Mouse (Mus musculus): ENCODE results near the gene Apc2. TPM values are rescaled to one million over a fixed set of nuclear protein-coding genes. Genes with fewer than 3 reads are reported as not detected.

The Apc2 gene
- total RNA-seq, 2 experiments from 2014 or later: 9.9 to 10.4 TPM

- no peak for DNase-seq (ENCODE audit: low spot score in 2 of 2)
Measured at GRCm38 (mm10) chr10:80262169-80262568, 33.6 kb upstream of the Apc2 start.

- DNase-seq (ENCODE audit: low spot score in 2 of 2): no peak
Measured at GRCm38 (mm10) chr10:80262776-80263365, 32.9 kb upstream of the Apc2 start.

GRCm38 (mm10) chr10:80264341-80265148 lies 31.2 kb upstream of the Apc2 start:
- DNase-seq (ENCODE audit: low spot score in 2 of 2): peak; percentile 97 to 98

- DNase-seq (ENCODE audit: low spot score in 2 of 2): no peak
Measured at GRCm38 (mm10) chr10:80265149-80265486, 30.7 kb upstream of the Apc2 start.

- DNase-seq (ENCODE audit: low spot score in 2 of 2): no peak
Measured at GRCm38 (mm10) chr10:80270099-80270498, 25.7 kb upstream of the Apc2 start.

- DNase-seq (ENCODE audit: low spot score in 2 of 2): peak in 1 of 2 experiments; percentile 54
Measured at GRCm38 (mm10) chr10:80270734-80271181, 25.0 kb upstream of the Apc2 start.

- DNase-seq (ENCODE audit: low spot score in 2 of 2): no peak
Measured at GRCm38 (mm10) chr10:80271186-80271843, 24.5 kb upstream of the Apc2 start.

- DNase-seq (ENCODE audit: low spot score in 2 of 2): no peak
Measured at GRCm38 (mm10) chr10:80271870-80272585, 23.7 kb upstream of the Apc2 start.

- DNase-seq (ENCODE audit: low spot score in 2 of 2): no peak
Measured at GRCm38 (mm10) chr10:80273847-80274246, 21.9 kb upstream of the Apc2 start.

- no peak for DNase-seq (ENCODE audit: low spot score in 2 of 2)
Measured at GRCm38 (mm10) chr10:80276238-80276637, 19.5 kb upstream of the Apc2 start.

- no peak for DNase-seq (ENCODE audit: low spot score in 2 of 2)
Measured at GRCm38 (mm10) chr10:80278390-80278789, 17.4 kb upstream of the Apc2 start.

GRCm38 (mm10) chr10:80279273-80279672 lies 16.5 kb upstream of the Apc2 start:
- DNase-seq (ENCODE audit: low spot score in 2 of 2): no peak

- no peak for DNase-seq (ENCODE audit: low spot score in 2 of 2)
Measured at GRCm38 (mm10) chr10:80281304-80281703, 14.5 kb upstream of the Apc2 start.

- DNase-seq (ENCODE audit: low spot score in 2 of 2): no peak
Measured at GRCm38 (mm10) chr10:80281921-80282371, 13.8 kb upstream of the Apc2 start.

- no peak for DNase-seq (ENCODE audit: low spot score in 2 of 2)
Measured at GRCm38 (mm10) chr10:80282481-80283441, 13.0 kb upstream of the Apc2 start.

- DNase-seq (ENCODE audit: low spot score in 2 of 2): no peak
Measured at GRCm38 (mm10) chr10:80285222-80286070, 10.3 kb upstream of the Apc2 start.

GRCm38 (mm10) chr10:80288097-80288496 lies 7.7 kb upstream of the Apc2 start:
- DNase-seq (ENCODE audit: low spot score in 2 of 2): no peak

GRCm38 (mm10) chr10:80288657-80289056 lies 7.1 kb upstream of the Apc2 start:
- DNase-seq (ENCODE audit: low spot score in 2 of 2): no peak
